Mouse (Mus musculus) brain, embryonic 14.5 days (tissue): ENCODE measurements at regions not wholly inside any gene's neighbourhood (a gene's known extent, or its start where the extent isn't known, plus 50 kb on each side); places are given as distances from the start of the nearest gene placed in this dataset.

Source experiments
- DNase-seq: peaks from one replicate; pipeline ENCODE4 v3.0.0-alpha.2; 2011; ENCODE audit warnings: low read depth
- CTCF ChIP-seq: fragments of 200-500 bp; IDR thresholded peaks from 2 replicates; pipeline ENCODE4 v1.5.1; 2012; ENCODE audit warnings: inconsistent platforms, mild to moderate bottlenecking, moderate library complexity, borderline replicate concordance; ENCODE audit not compliant: insufficient read depth, insufficient read length; ENCODE audit errors: extremely low read depth
- POLR2A ChIP-seq: fragments of 200-500 bp; IDR thresholded peaks from 2 replicates; pipeline ENCODE4 v1.6.1; 2012; ENCODE audit warnings: mild to moderate bottlenecking, inconsistent platforms, borderline replicate concordance; ENCODE audit not compliant: poor library complexity, insufficient read depth, insufficient read length, severe bottlenecking; ENCODE audit errors: extremely low read depth

GRCm38 (mm10) chr5:133586492-133586891 lies 513.0 kb upstream of the Castor2 start:
- TF ChIP-seq CTCF (no peak), POLR2A (no peak)

DNA sequence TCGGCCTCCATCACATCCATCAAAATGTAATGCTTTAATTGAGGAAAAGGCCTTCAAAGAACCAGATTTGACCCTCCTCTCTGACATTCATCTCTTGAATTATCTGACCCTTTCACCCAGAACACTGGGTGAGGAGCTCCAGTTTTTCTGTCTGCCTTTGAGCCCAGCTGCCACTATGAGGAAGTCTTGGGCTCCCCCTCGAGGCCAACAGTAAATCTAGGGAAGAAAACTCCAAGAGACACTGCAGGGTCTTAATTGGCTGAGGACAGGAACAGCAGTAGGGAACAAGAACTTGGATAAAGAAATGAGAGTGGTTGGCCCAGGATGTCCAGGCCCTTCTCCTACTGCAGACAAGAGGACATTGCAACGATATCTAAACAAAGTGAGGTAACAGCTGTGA lies 514.3 kb upstream of the Castor2 start:
- peak; percentile 71; the same call in 1 of the 2 replicates for TF ChIP-seq CTCF
- TF ChIP-seq POLR2A = no peak

More at GRCm38 (mm10) chr5:133586492-133586891, 513.0 kb upstream of the Castor2 start:
- peak; percentile 36 for DNase-seq

GRCm38 (mm10) chr5:133576595-133576994 lies 522.9 kb upstream of the Castor2 start:
- DNase-seq = peak; percentile 27

More for the DNA sequence above, 514.3 kb upstream of the Castor2 start:
- DNase-seq = peak; percentile 82

DNA sequence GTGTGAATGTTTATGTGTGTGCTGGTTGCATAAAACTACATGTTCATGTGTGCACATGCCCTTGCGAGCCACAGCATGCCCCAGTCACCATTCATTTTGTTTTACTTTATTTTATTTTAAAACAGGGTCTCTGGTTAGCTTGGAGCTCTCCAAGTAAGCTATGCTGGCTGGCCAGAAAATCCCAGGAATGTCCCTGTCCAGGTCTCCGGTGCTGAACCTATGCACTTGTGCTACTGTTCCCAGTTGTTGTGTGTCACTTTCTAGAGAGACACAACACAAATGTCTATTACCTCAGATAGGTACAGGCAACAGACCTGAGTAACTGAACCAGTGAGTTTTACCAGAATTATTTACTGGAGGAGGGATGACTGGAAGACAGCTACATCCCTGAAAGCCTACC lies 530.4 kb upstream of the Castor2 start:
- DNase-seq = no peak

More at GRCm38 (mm10) chr5:133576595-133576994, 522.9 kb upstream of the Castor2 start:
- no peak for TF ChIP-seq CTCF
- TF ChIP-seq POLR2A = no peak

DNA sequence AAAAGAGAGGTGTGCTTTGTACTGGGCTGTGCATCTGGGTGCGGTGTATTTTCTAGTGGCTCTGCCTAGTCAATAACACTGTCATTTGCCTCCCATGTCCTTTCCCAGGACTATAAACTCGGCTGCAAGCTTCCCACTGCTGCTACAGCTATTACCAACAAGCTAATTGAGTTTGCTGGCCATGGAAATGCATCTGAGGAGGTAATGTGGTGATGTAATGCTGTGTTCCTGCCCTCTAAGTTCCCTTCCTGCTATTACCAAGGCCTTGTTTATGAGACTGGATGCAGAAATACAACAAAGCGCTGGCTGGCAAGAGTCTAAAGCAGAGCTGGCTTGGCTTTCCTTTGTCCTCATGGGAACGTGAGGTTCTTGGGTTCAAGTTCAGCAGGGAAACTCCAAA lies 533.0 kb upstream of the Castor2 start:
- TF ChIP-seq CTCF (no peak), POLR2A (no peak)
- DNase-seq = peak; percentile 77

More for the DNA sequence above, 530.4 kb upstream of the Castor2 start:
- TF ChIP-seq POLR2A (no peak), CTCF (no peak)

GRCm38 (mm10) chr5:133550657-133551056 lies 548.9 kb upstream of the Castor2 start:
- no peak for TF ChIP-seq POLR2A
- no peak for TF ChIP-seq CTCF

DNA sequence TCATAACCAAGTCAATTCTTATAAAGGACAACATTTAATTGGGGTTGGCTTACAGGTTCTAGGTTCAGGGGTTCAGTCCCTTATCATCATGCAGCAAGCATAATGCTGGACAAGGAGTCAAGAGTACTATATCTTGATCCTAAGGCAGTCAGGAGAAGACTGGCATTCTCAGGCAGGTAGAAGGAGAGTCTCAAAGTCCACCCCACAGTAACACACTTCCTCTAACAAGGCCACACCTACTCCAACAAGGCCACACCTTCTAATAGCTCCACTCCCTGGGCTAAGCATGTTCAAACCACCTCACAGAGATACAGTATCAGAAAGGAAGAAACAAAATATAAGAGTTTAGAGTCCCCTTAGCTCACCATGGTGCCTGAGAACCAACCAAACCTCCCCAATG lies 557.3 kb upstream of the Castor2 start:
- TF ChIP-seq POLR2A = no peak
- TF ChIP-seq CTCF = no peak
- no peak for DNase-seq

More at GRCm38 (mm10) chr5:133550657-133551056, 548.9 kb upstream of the Castor2 start:
- no peak for DNase-seq

DNA sequence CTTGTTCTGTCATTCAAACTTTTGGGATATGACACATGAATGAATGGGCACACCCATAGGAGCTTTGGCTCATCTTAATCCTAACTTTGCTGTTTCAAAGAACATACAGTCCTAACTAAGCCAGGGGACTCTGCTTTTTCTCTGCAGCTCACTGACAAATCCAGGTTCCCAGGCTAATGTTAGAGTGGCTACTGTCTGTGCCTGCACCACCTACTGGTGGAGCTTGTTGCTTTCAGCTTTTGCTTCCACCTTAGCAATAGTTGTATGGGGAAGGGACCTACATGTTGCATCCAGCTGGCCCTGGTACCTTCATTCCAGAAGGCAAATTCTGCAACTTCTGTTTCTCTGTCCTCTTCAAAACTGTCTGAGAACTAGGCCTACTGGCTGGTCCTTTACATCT lies 566.8 kb upstream of the Castor2 start:
- DNase-seq = peak; percentile 37
- TF ChIP-seq POLR2A (no peak), CTCF (peak; percentile 51; the same call in 1 of the 2 replicates)

DNA sequence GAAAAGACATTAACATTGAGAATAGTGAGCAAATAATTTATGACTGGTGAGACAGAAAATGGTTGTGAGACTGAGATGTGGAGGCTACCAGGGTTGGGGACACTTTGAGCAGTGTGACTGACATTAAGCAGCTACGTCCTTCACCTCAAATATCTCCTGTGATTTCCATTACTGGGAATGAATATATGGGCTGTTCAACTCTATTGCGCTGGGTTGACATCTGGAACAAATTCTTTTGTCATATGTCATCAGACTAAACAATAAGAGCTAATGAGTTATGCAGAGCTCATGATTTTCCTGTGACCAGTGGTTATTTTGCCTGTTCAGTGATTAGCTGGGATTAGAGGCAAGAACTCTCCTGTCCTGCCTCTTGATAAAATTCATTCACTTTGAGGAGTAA lies 593.9 kb upstream of the Castor2 start:
- TF ChIP-seq POLR2A = no peak
- no peak for TF ChIP-seq CTCF
- peak; percentile 8 for DNase-seq

- TF ChIP-seq POLR2A (no peak), CTCF (no peak)
- peak; percentile 73 for DNase-seq
Measured at GRCm38 (mm10) chr5:133487806-133488290, 611.7 kb upstream of the Castor2 start.

DNA sequence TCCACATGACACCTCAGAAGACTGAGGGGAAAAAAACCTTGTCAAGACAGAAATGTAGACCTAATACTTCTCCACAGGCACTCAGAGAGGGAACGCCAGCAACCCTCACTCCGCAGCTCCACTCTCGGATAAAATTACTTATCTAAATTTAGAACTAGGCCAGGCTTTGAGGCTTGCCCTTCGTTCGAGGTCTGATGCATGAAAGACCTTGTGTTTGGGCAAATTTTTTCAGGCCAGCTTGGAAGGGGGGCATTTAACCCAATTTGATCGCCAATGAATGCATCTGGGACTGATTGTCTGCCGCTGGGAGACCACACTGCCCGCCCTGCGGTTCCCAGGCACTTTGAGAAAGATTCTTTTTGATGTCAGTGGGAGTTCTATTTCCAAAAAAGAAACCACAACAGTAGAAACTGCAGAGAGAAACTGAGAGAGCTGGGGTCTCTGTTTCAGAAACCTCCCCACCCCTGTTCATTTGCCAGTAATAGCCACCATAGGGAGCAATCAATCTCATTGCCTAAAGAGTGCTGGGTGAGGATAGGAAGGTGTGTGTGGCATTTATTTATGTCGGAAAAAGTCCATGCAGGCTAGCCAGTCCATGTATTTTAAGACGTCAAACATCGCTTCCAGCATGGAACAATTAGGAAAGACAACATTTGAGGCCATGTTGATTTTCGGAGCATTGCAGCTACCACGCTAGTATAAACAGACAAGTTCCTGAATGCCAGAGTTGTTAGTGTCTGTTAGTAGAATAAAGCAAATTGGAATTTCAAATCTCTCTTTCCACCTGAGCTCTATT lies 617.0 kb upstream of the Castor2 start:
- no peak for TF ChIP-seq CTCF
- no peak for TF ChIP-seq POLR2A
- peak; percentile 83 for DNase-seq

GRCm38 (mm10) chr5:133479205-133479604 lies 620.3 kb upstream of the Castor2 start:
- DNase-seq = peak; percentile 60

More at GRCm38 (mm10) chr5:133479205-133479604, 620.3 kb upstream of the Castor2 start:
- TF ChIP-seq CTCF (no peak), POLR2A (no peak)
